Mouse (Mus musculus) midbrain, embryonic 13.5 days (tissue): ENCODE data around the gene Cacna1e. TPM values are rescaled to one million over a fixed set of nuclear protein-coding genes. Genes with fewer than 3 reads are reported as not detected.

Experiments used
- ATAC-seq: fragments of 200-750 bp; cut with Nextera tagmentation; 2 replicates; pipeline ENCODE4 v1.8.0; 2017; ENCODE audit warnings: mild to moderate bottlenecking, moderate TSS enrichment, moderate library complexity
- H3K27ac ChIP-seq: fragments of 300-500 bp; sonication (generic); 2 replicates; pipeline ENCODE4 v1.5.1; 2015; ENCODE audit warnings: inconsistent platforms, mild to moderate bottlenecking, moderate library complexity
- H3K27me3 ChIP-seq: fragments of 300-500 bp; sonication (generic); 2 replicates; pipeline ENCODE4 v1.6.1; 2015; ENCODE audit warnings: mild to moderate bottlenecking, inconsistent platforms
- H3K36me3 ChIP-seq: fragments of 300-500 bp; sonication (generic); 2 replicates; pipeline ENCODE4 v1.6.1; 2015; ENCODE audit warnings: mild to moderate bottlenecking, inconsistent platforms
- H3K4me1 ChIP-seq: fragments of 300-500 bp; sonication (generic); replicated peaks from 2 replicates; pipeline ENCODE4 v1.6.1; 2015; ENCODE audit warnings: inconsistent platforms
- H3K4me2 ChIP-seq: fragments of 300-500 bp; sonication (generic); replicated peaks from 2 replicates; pipeline ENCODE4 v1.6.1; 2015; ENCODE audit warnings: moderate library complexity, mild to moderate bottlenecking, inconsistent platforms
- H3K4me3 ChIP-seq: fragments of 300-500 bp; sonication (generic); replicated peaks from 2 replicates; pipeline ENCODE4 v1.5.1; 2015; ENCODE audit warnings: mild to moderate bottlenecking, inconsistent platforms
- H3K9ac ChIP-seq: fragments of 300-500 bp; sonication (generic); replicated peaks from 2 replicates; pipeline ENCODE4 v1.6.1; 2015; ENCODE audit warnings: mild to moderate bottlenecking, inconsistent platforms
- H3K9me3 ChIP-seq: fragments of 300-500 bp; sonication (generic); 2 replicates; pipeline ENCODE4 v1.6.1; 2016; ENCODE audit warnings: mild to moderate bottlenecking, inconsistent platforms
- WGBS: fragments of 180-500 bp; shearing (Covaris S2); methylation state at CpG from one replicate; pipeline ENCODE4 v1.1.7; 2015; 5-methylcytosine and 5-hydroxymethylcytosine counted together
- polyA plus RNA-seq: library from polyadenylated mRNA; unstranded; fragments of >200 nt; fragmentation: Nextera tagmentation; extraction: Ambion mirVana; gene quantifications from 2 replicates; pipeline ENCODE4 v1.2.1, GENCODE M21; 2015

Gene Cacna1e
- polyA plus RNA-seq, 1 experiment from 2014 or later: 8.0 TPM

- ATAC-seq: no peak
- Histone ChIP-seq H3K4me3 (no peak overlapping the region), H3K9ac (no peak overlapping the region), H3K27ac (no peak overlapping the region), H3K36me3 (no peaks in the 10 kb centered on the region), H3K9me3 (no peaks in the 10 kb centered on the region), H3K4me1 (peaks cover 3% of the 10 kb centered on the region; the same call in 1 of the 2 replicates), H3K4me2 (no peak overlapping the region), H3K27me3 (no peaks in the 10 kb centered on the region)
- WGBS: 93% methylated on average over 3 of the region's 3 CpGs
Observed at GRCm38 (mm10) chr1:154774468-154774867, 109.8 kb downstream of the Cacna1e start.

- Histone ChIP-seq H3K27me3 (no peaks in the 10 kb centered on the region), H3K9me3 (no peaks in the 10 kb centered on the region), H3K9ac (no peak overlapping the region), H3K36me3 (no peaks in the 10 kb centered on the region), H3K4me3 (no peak overlapping the region), H3K27ac (no peak overlapping the region), H3K4me2 (no peak overlapping the region), H3K4me1 (peaks cover 3% of the 10 kb centered on the region; the same call in 1 of the 2 replicates)
- ATAC-seq: no peak
Observed at GRCm38 (mm10) chr1:154771111-154771510, 113.2 kb downstream of the Cacna1e start.

GRCm38 (mm10) chr1:154770542-154770941, 113.8 kb downstream of the Cacna1e start:
- Histone ChIP-seq H3K27ac (no peak overlapping the region), H3K4me3 (no peak overlapping the region), H3K9ac (no peak overlapping the region), H3K4me1 (peaks cover 3% of the 10 kb centered on the region; the same call in 1 of the 2 replicates), H3K9me3 (no peaks in the 10 kb centered on the region), H3K27me3 (no peaks in the 10 kb centered on the region), H3K4me2 (no peak overlapping the region), H3K36me3 (no peaks in the 10 kb centered on the region)
- ATAC-seq: no peak
- WGBS: 35% methylated on average over 3 of the region's 3 CpGs

- H3K4me3 ChIP-seq: no peak overlapping the region
- H3K27ac ChIP-seq: no peak overlapping the region
- no peak for ATAC-seq
- no peaks in the 10 kb centered on the region for H3K9me3 ChIP-seq
- no peaks in the 10 kb centered on the region for H3K27me3 ChIP-seq
- H3K36me3 ChIP-seq: no peaks in the 10 kb centered on the region
- no peak overlapping the region for H3K4me2 ChIP-seq
- H3K9ac ChIP-seq: no peak overlapping the region
- no peaks in the 10 kb centered on the region for H3K4me1 ChIP-seq
- 79% methylated on average over 4 of the region's 4 CpGs for WGBS
Observed at GRCm38 (mm10) chr1:154763132-154763531, 121.2 kb downstream of the Cacna1e start.

- H3K4me1 ChIP-seq: no peaks in the 10 kb centered on the region
- H3K4me2 ChIP-seq: no peak overlapping the region
- no peaks in the 10 kb centered on the region for H3K36me3 ChIP-seq
- WGBS: 88% methylated on average over 2 of the region's 2 CpGs
- ATAC-seq: no peak
- H3K27me3 ChIP-seq: no peaks in the 10 kb centered on the region
- H3K27ac ChIP-seq: no peak overlapping the region
- no peak overlapping the region for H3K9ac ChIP-seq
- H3K4me3 ChIP-seq: no peak overlapping the region
- H3K9me3 ChIP-seq: no peaks in the 10 kb centered on the region
Observed at GRCm38 (mm10) chr1:154752081-154752480, 132.2 kb downstream of the Cacna1e start.

- no peaks in the 10 kb centered on the region for H3K4me1 ChIP-seq
- WGBS: 84% methylated on average over 3 of the region's 3 CpGs
- H3K4me3 ChIP-seq: no peak overlapping the region
- H3K4me2 ChIP-seq: no peak overlapping the region
- no peak overlapping the region for H3K9ac ChIP-seq
- ATAC-seq: no peak
- no peaks in the 10 kb centered on the region for H3K36me3 ChIP-seq
- H3K27ac ChIP-seq: no peak overlapping the region
- H3K9me3 ChIP-seq: no peaks in the 10 kb centered on the region
- no peaks in the 10 kb centered on the region for H3K27me3 ChIP-seq
Observed at GRCm38 (mm10) chr1:154748531-154748930, 135.8 kb downstream of the Cacna1e start.

- Histone ChIP-seq H3K27me3 (no peaks in the 10 kb centered on the region), H3K36me3 (no peaks in the 10 kb centered on the region), H3K27ac (no peak overlapping the region), H3K4me1 (no peaks in the 10 kb centered on the region), H3K9ac (no peak overlapping the region), H3K4me3 (no peak overlapping the region), H3K4me2 (no peak overlapping the region), H3K9me3 (no peaks in the 10 kb centered on the region)
- 91% methylated on average over 6 of the region's 6 CpGs for WGBS
- no peak for ATAC-seq
Observed at GRCm38 (mm10) chr1:154745241-154745640, 139.1 kb downstream of the Cacna1e start.

GRCm38 (mm10) chr1:154730411-154730961, 153.8 kb downstream of the Cacna1e start:
- H3K27ac ChIP-seq: no peak overlapping the region

GRCm38 (mm10) chr1:154729269-154729980, 154.9 kb downstream of the Cacna1e start:
- ATAC-seq: no peak
- Histone ChIP-seq H3K36me3 (no peaks in the 10 kb centered on the region), H3K4me2 (no peak overlapping the region), H3K27ac (no peak overlapping the region), H3K9me3 (no peaks in the 10 kb centered on the region), H3K4me1 (peaks cover 23% of the 10 kb centered on the region), H3K27me3 (peaks cover 44% of the 10 kb centered on the region), H3K9ac (no peak overlapping the region), H3K4me3 (no peak overlapping the region)
- WGBS: 60% methylated on average over 6 of the region's 6 CpGs

More at GRCm38 (mm10) chr1:154730411-154730961, 153.8 kb downstream of the Cacna1e start:
- H3K4me3 ChIP-seq: no peak overlapping the region
- H3K9ac ChIP-seq: no peak overlapping the region
- ATAC-seq: no peak
- no peaks in the 10 kb centered on the region for H3K36me3 ChIP-seq
- peaks cover 34% of the 10 kb centered on the region for H3K27me3 ChIP-seq
- no peaks in the 10 kb centered on the region for H3K9me3 ChIP-seq
- 68% methylated on average over 7 of the region's 7 CpGs for WGBS
- H3K4me1 ChIP-seq: peaks cover 13% of the 10 kb centered on the region
- no peak overlapping the region for H3K4me2 ChIP-seq

GRCm38 (mm10) chr1:154728682-154729081, 155.6 kb downstream of the Cacna1e start:
- no peaks in the 10 kb centered on the region for H3K36me3 ChIP-seq
- peaks cover 49% of the 10 kb centered on the region for H3K27me3 ChIP-seq
- H3K9me3 ChIP-seq: no peaks in the 10 kb centered on the region
- H3K4me1 ChIP-seq: peaks cover 31% of the 10 kb centered on the region
- H3K9ac ChIP-seq: no peak overlapping the region
- no peak overlapping the region for H3K4me3 ChIP-seq
- no peak overlapping the region for H3K4me2 ChIP-seq
- 38% methylated on average over 5 of the region's 5 CpGs for WGBS
- no peak overlapping the region for H3K27ac ChIP-seq
- ATAC-seq: no peak

GRCm38 (mm10) chr1:154727696-154728095, 156.6 kb downstream of the Cacna1e start:
- no peak overlapping the region for H3K27ac ChIP-seq
- ATAC-seq: no peak
- H3K4me3 ChIP-seq: no peak overlapping the region
- H3K9ac ChIP-seq: no peak overlapping the region
- H3K36me3 ChIP-seq: no peaks in the 10 kb centered on the region
- peaks cover 31% of the 10 kb centered on the region for H3K4me1 ChIP-seq
- no peak overlapping the region for H3K4me2 ChIP-seq
- no peaks in the 10 kb centered on the region for H3K9me3 ChIP-seq
- H3K27me3 ChIP-seq: peaks cover 49% of the 10 kb centered on the region
- WGBS: 87% methylated on average over 8 of the region's 8 CpGs

GRCm38 (mm10) chr1:154726361-154727161, 157.7 kb downstream of the Cacna1e start:
- peaks cover 31% of the 10 kb centered on the region for H3K4me1 ChIP-seq
- peak overlapping the region; percentile 69 for H3K9ac ChIP-seq
- peak overlapping the region; percentile 19; the same call in 1 of the 2 replicates for H3K27ac ChIP-seq
- H3K27me3 ChIP-seq: peaks cover 49% of the 10 kb centered on the region
- WGBS: under 1% methylated on average over 45 of the region's 45 CpGs
- peak overlapping the region; percentile 82 for H3K4me2 ChIP-seq
- no peaks in the 10 kb centered on the region for H3K9me3 ChIP-seq
- peak; percentile 64 for ATAC-seq
- peak overlapping the region; percentile 58 for H3K4me3 ChIP-seq
- H3K36me3 ChIP-seq: no peaks in the 10 kb centered on the region
